Mouse (Mus musculus): ENCODE results near the gene Fam83e. TPM values are rescaled to one million over a fixed set of nuclear protein-coding genes. Genes with fewer than 3 reads are reported as not detected.

Fam83e gene
- polyA plus RNA-seq, 1 experiment: 1.4 TPM

- TF ChIP-seq CTCF (IDR thresholded peaks at IDR 0.05; ENCODE audit: low read depth, low read length) (no peak), EP300 (IDR thresholded peaks at IDR 0.05; ENCODE audit: insufficient read depth, low read depth, low read length) (no peak), POLR2A (IDR thresholded peaks at IDR 0.05; ENCODE audit: insufficient read depth, low read length) (no peak)
- Histone ChIP-seq H3K36me3 (ENCODE audit: control insufficient read depth, insufficient read depth, low read length, poor library complexity, severe bottlenecking) (no peaks in the 10 kb centered on the region), H3K9ac (ENCODE audit: low read depth, poor library complexity, severe bottlenecking) (no peak overlapping the region), H3K4me1 (ENCODE audit: control insufficient read depth, insufficient read depth, low read length) (peaks cover 7% of the 10 kb centered on the region), H3K27me3 (ENCODE audit: control insufficient read depth, insufficient read depth, low read length, poor library complexity, severe bottlenecking) (no peaks in the 10 kb centered on the region), H3K4me3 (ENCODE audit: low read depth, low read length) (no peak overlapping the region), H3K27ac (ENCODE audit: insufficient read depth, low read length) (no peak overlapping the region), H3K9me3 (replicated peaks; ENCODE audit: control insufficient read depth, insufficient read depth, low read length, poor library complexity, severe bottlenecking) (no peaks in the 10 kb centered on the region)
Measured at GRCm38 (mm10) chr7:45749401-45749800, 28.4 kb downstream of the Fam83e start.

GRCm38 (mm10) chr7:45750162-45750561, 29.1 kb downstream of the Fam83e start:
- Histone ChIP-seq H3K4me1 (ENCODE audit: control insufficient read depth, insufficient read depth, low read length) (peaks cover 7% of the 10 kb centered on the region), H3K27me3 (ENCODE audit: control insufficient read depth, insufficient read depth, low read length, poor library complexity, severe bottlenecking) (no peaks in the 10 kb centered on the region), H3K9me3 (replicated peaks; ENCODE audit: control insufficient read depth, insufficient read depth, low read length, poor library complexity, severe bottlenecking) (no peaks in the 10 kb centered on the region), H3K27ac (ENCODE audit: insufficient read depth, low read length) (no peak overlapping the region), H3K36me3 (ENCODE audit: control insufficient read depth, insufficient read depth, low read length, poor library complexity, severe bottlenecking) (no peaks in the 10 kb centered on the region), H3K9ac (ENCODE audit: low read depth, poor library complexity, severe bottlenecking) (no peak overlapping the region), H3K4me3 (ENCODE audit: low read depth, low read length) (no peak overlapping the region)
- TF ChIP-seq POLR2A (IDR thresholded peaks at IDR 0.05; ENCODE audit: insufficient read depth, low read length): no peak
- TF ChIP-seq EP300 (IDR thresholded peaks at IDR 0.05; ENCODE audit: insufficient read depth, low read depth, low read length): no peak
- TF ChIP-seq CTCF (IDR thresholded peaks at IDR 0.05; ENCODE audit: low read depth, low read length): no peak

GRCm38 (mm10) chr7:45755703-45756102, 34.7 kb downstream of the Fam83e start:
- H3K36me3 ChIP-seq (ENCODE audit: control insufficient read depth, insufficient read depth, low read length, poor library complexity, severe bottlenecking): no peaks in the 10 kb centered on the region

DNA sequence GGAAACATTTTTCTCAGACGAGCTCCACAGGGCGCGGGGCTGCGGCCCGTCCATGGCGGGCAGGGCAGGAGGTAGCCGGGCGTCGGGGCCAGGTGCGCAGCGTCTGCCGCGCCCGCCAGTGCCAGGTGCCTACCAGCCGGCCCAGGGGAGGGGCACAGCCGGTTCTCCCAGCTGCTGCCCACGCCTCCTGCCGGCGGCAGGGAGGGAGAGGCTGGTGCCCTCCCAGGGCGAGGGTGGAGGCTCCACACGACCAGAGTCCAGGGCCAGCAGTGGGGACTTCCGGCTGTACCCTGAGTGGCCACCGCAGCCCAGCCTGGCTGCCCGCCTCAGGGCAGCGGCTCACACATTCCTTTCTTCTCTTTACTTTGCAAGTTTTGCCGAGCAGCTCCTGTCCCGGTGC, 38.4 kb downstream of the Fam83e start:
- H3K27me3 ChIP-seq (ENCODE audit: control insufficient read depth, insufficient read depth, low read length, poor library complexity, severe bottlenecking): no peaks in the 10 kb centered on the region
- no peak overlapping the region for H3K27ac ChIP-seq (ENCODE audit: insufficient read depth, low read length)
- TF ChIP-seq POLR2A (IDR thresholded peaks at IDR 0.05; ENCODE audit: insufficient read depth, low read length) (no peak), CTCF (IDR thresholded peaks at IDR 0.05; ENCODE audit: low read depth, low read length) (no peak)
- no peaks in the 10 kb centered on the region for H3K36me3 ChIP-seq (ENCODE audit: control insufficient read depth, insufficient read depth, low read length, poor library complexity, severe bottlenecking)
- H3K4me1 ChIP-seq (ENCODE audit: control insufficient read depth, insufficient read depth, low read length): no peaks in the 10 kb centered on the region
- H3K9me3 ChIP-seq (replicated peaks; ENCODE audit: control insufficient read depth, insufficient read depth, low read length, poor library complexity, severe bottlenecking): no peaks in the 10 kb centered on the region
- H3K9ac ChIP-seq (ENCODE audit: low read depth, poor library complexity, severe bottlenecking): no peak overlapping the region
- H3K4me3 ChIP-seq (ENCODE audit: low read depth, low read length): peak overlapping the region; percentile 18

More at GRCm38 (mm10) chr7:45755703-45756102, 34.7 kb downstream of the Fam83e start:
- H3K9me3 ChIP-seq (replicated peaks; ENCODE audit: control insufficient read depth, insufficient read depth, low read length, poor library complexity, severe bottlenecking): no peaks in the 10 kb centered on the region
- H3K9ac ChIP-seq (ENCODE audit: low read depth, poor library complexity, severe bottlenecking): no peak overlapping the region
- no peaks in the 10 kb centered on the region for H3K27me3 ChIP-seq (ENCODE audit: control insufficient read depth, insufficient read depth, low read length, poor library complexity, severe bottlenecking)
- TF ChIP-seq CTCF (IDR thresholded peaks at IDR 0.05; ENCODE audit: low read depth, low read length) (no peak), POLR2A (IDR thresholded peaks at IDR 0.05; ENCODE audit: insufficient read depth, low read length) (no peak), EP300 (IDR thresholded peaks at IDR 0.05; ENCODE audit: insufficient read depth, low read depth, low read length) (no peak)
- no peak overlapping the region for H3K4me3 ChIP-seq (ENCODE audit: low read depth, low read length)
- H3K27ac ChIP-seq (ENCODE audit: insufficient read depth, low read length): no peak overlapping the region
- no peaks in the 10 kb centered on the region for H3K4me1 ChIP-seq (ENCODE audit: control insufficient read depth, insufficient read depth, low read length)

DNA sequence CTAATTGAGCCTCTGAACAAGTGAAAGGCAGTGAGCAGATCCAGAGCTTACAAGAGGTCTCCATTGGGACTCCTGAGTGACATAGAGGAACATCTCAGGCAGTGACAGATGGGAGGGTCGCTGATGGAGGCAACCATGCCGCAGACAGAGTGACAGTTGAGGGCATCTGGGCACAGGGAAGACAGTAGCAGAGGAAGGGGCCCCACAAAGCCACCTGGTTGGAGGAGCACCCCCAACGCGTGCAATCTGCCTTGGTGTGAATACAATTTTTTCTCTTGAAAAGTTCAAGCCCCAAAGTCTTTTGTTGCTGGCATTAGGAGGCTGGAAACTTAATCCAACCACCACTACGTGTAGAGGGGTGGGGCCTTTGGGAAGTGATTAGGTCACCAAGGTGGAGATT, 39.1 kb downstream of the Fam83e start:
- TF ChIP-seq EP300 (IDR thresholded peaks at IDR 0.05; ENCODE audit: insufficient read depth, low read depth, low read length) (no peak), CTCF (IDR thresholded peaks at IDR 0.05; ENCODE audit: low read depth, low read length) (no peak), POLR2A (IDR thresholded peaks at IDR 0.05; ENCODE audit: insufficient read depth, low read length) (no peak)

DNA sequence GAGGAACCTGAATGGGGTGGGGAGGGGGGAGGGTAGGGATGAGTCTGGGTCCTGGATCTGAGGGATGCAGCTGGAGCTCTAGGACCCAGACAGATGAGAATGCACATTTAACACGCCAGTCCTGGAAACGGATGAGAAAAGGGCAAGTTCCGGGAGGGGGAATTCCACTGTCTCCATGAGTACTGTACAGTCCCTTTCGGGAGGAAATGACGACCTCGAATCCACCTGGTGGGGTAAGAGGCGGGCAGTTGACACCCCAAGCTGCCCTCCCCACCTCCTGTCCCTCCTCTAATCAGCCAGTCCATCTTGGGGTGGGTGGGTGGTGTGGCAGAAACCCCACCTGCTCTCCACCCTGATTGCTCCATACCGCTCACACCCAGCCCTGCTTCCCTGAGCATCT, 45.0 kb downstream of the Fam83e start:
- H3K27ac ChIP-seq (ENCODE audit: insufficient read depth, low read length): no peak overlapping the region
- H3K4me1 ChIP-seq (ENCODE audit: control insufficient read depth, insufficient read depth, low read length): peaks cover 4% of the 10 kb centered on the region
- H3K36me3 ChIP-seq (ENCODE audit: control insufficient read depth, insufficient read depth, low read length, poor library complexity, severe bottlenecking): no peaks in the 10 kb centered on the region
- TF ChIP-seq EP300 (IDR thresholded peaks at IDR 0.05; ENCODE audit: insufficient read depth, low read depth, low read length): no peak
- no peak for TF ChIP-seq CTCF (IDR thresholded peaks at IDR 0.05; ENCODE audit: low read depth, low read length)
- no peak for TF ChIP-seq POLR2A (IDR thresholded peaks at IDR 0.05; ENCODE audit: insufficient read depth, low read length)
- H3K9me3 ChIP-seq (replicated peaks; ENCODE audit: control insufficient read depth, insufficient read depth, low read length, poor library complexity, severe bottlenecking): no peaks in the 10 kb centered on the region
- H3K9ac ChIP-seq (ENCODE audit: low read depth, poor library complexity, severe bottlenecking): no peak overlapping the region
- no peaks in the 10 kb centered on the region for H3K27me3 ChIP-seq (ENCODE audit: control insufficient read depth, insufficient read depth, low read length, poor library complexity, severe bottlenecking)
- no peak overlapping the region for H3K4me3 ChIP-seq (ENCODE audit: low read depth, low read length)

More for the DNA sequence above, 39.1 kb downstream of the Fam83e start:
- Histone ChIP-seq H3K4me1 (ENCODE audit: control insufficient read depth, insufficient read depth, low read length) (no peaks in the 10 kb centered on the region), H3K27ac (ENCODE audit: insufficient read depth, low read length) (no peak overlapping the region), H3K36me3 (ENCODE audit: control insufficient read depth, insufficient read depth, low read length, poor library complexity, severe bottlenecking) (no peaks in the 10 kb centered on the region), H3K4me3 (ENCODE audit: low read depth, low read length) (no peak overlapping the region), H3K27me3 (ENCODE audit: control insufficient read depth, insufficient read depth, low read length, poor library complexity, severe bottlenecking) (no peaks in the 10 kb centered on the region), H3K9ac (ENCODE audit: low read depth, poor library complexity, severe bottlenecking) (no peak overlapping the region), H3K9me3 (replicated peaks; ENCODE audit: control insufficient read depth, insufficient read depth, low read length, poor library complexity, severe bottlenecking) (no peaks in the 10 kb centered on the region)
